Mouse (Mus musculus) liver, adult 2 months (tissue): ENCODE measurements around the gene Dnah14.

Experiments
- CTCF ChIP-seq: fragments of 200-500 bp; IDR thresholded peaks from 2 replicates; pipeline ENCODE4 v1.5.1; 2011; ENCODE audit warnings: low read depth, low read length, control low read depth
- POLR2A ChIP-seq: fragments of 200-500 bp; IDR thresholded peaks from 2 replicates; pipeline ENCODE4 v1.6.1; 2011; ENCODE audit warnings: low read length, control low read depth; ENCODE audit not compliant: insufficient read depth; ENCODE audit errors: extremely low read depth

- no peak for TF ChIP-seq CTCF
- TF ChIP-seq POLR2A = no peak
Measured at GRCm38 (mm10) chr1:181623149-181623680, 46.9 kb downstream of the Dnah14 start.
